Mouse (Mus musculus) kidney, adult 2 months (tissue): Measurements from ENCODE around the gene Sar1b.

Experiments
- CTCF ChIP-seq: fragments of 200-500 bp; conservative IDR thresholded peaks from 2 replicates; pipeline ENCODE4 v1.5.1; 2011; ENCODE audit warnings: low read depth, mild to moderate bottlenecking, control low read depth, low read length, moderate library complexity, mixed read lengths; ENCODE audit not compliant: insufficient read depth, insufficient read length
- POLR2A ChIP-seq: fragments of 200-500 bp; IDR thresholded peaks from one replicate; pipeline ENCODE4 v1.6.1; 2011; ENCODE audit warnings: low read depth, low read length, control low read depth

GRCm38 (mm10) chr11:51837164-51838153 lies 74.0 kb downstream of the Sar1b start:
- TF ChIP-seq POLR2A = no peak
- TF ChIP-seq CTCF = no peak
